Mouse (Mus musculus): ENCODE measurements around the gene Bak1. TPM values are rescaled to one million over a fixed set of nuclear protein-coding genes. Genes with fewer than 3 reads are reported as not detected.

Gene Bak1
- polyA plus RNA-seq, 1 experiment: 14.3 TPM

DNA sequence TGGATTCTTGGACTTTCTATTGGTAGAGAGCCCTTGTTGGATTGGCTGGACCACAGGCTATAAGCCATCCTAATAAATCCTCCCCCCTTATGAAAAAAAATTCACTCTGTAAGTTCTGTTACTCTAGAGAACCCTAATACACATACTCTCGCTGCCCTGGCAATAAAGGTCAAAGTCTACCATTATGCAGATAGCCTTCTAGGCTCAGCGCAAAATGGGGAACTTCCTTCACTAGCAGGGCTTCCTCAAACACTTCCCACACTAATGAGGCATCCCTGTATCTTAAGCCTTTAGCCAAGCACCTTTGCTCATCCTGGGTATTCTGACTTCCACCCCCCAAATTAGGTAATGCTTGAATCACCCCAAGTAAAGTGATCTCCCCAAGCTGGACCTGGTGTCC is 20.5 kb downstream of the Bak1 start:
- Histone ChIP-seq H3K4me1 (ENCODE audit: control insufficient read depth, insufficient read depth, low read length) (peaks cover 14% of the 10 kb centered on the region), H3K36me3 (ENCODE audit: control insufficient read depth, insufficient read depth, low read length) (no peaks in the 10 kb centered on the region), H3K27me3 (ENCODE audit: control insufficient read depth, insufficient read depth, low read length) (no peaks in the 10 kb centered on the region), H3K27ac (ENCODE audit: control insufficient read depth, insufficient read depth, low read depth, low read length) (no peak overlapping the region), H3K4me3 (ENCODE audit: control insufficient read depth, low read depth, low read length) (no peak overlapping the region)
- TF ChIP-seq CTCF (IDR thresholded peaks at IDR 0.05; ENCODE audit: control insufficient read depth, insufficient read depth, insufficient replicate concordance, low read depth, low read length) (no peak), POLR2A (IDR thresholded peaks at IDR 0.05; ENCODE audit: control insufficient read depth, low read depth, low read length) (no peak)

- Histone ChIP-seq H3K27me3 (ENCODE audit: control insufficient read depth, insufficient read depth, low read length) (no peaks in the 10 kb centered on the region), H3K27ac (ENCODE audit: control insufficient read depth, insufficient read depth, low read depth, low read length) (no peak overlapping the region), H3K4me1 (ENCODE audit: control insufficient read depth, insufficient read depth, low read length) (peaks cover 9% of the 10 kb centered on the region), H3K4me3 (ENCODE audit: control insufficient read depth, low read depth, low read length) (no peak overlapping the region), H3K36me3 (ENCODE audit: control insufficient read depth, insufficient read depth, low read length) (no peaks in the 10 kb centered on the region)
- TF ChIP-seq CTCF (IDR thresholded peaks at IDR 0.05; ENCODE audit: control insufficient read depth, insufficient read depth, insufficient replicate concordance, low read depth, low read length) (no peak), POLR2A (IDR thresholded peaks at IDR 0.05; ENCODE audit: control insufficient read depth, low read depth, low read length) (no peak)
Observed at GRCm38 (mm10) chr17:27005644-27006043, 23.2 kb downstream of the Bak1 start.

GRCm38 (mm10) chr17:27004903-27005485 is 23.8 kb downstream of the Bak1 start:
- H3K36me3 ChIP-seq (ENCODE audit: control insufficient read depth, insufficient read depth, low read length): no peaks in the 10 kb centered on the region
- peak overlapping the region; percentile 81 for H3K4me3 ChIP-seq (ENCODE audit: control insufficient read depth, low read depth, low read length)
- no peaks in the 10 kb centered on the region for H3K27me3 ChIP-seq (ENCODE audit: control insufficient read depth, insufficient read depth, low read length)
- H3K4me1 ChIP-seq (ENCODE audit: control insufficient read depth, insufficient read depth, low read length): peaks cover 9% of the 10 kb centered on the region
- no peak overlapping the region for H3K27ac ChIP-seq (ENCODE audit: control insufficient read depth, insufficient read depth, low read depth, low read length)
- no peak for TF ChIP-seq CTCF (IDR thresholded peaks at IDR 0.05; ENCODE audit: control insufficient read depth, insufficient read depth, insufficient replicate concordance, low read depth, low read length)
- TF ChIP-seq POLR2A (IDR thresholded peaks at IDR 0.05; ENCODE audit: control insufficient read depth, low read depth, low read length): no peak

- TF ChIP-seq POLR2A (IDR thresholded peaks at IDR 0.05; ENCODE audit: control insufficient read depth, low read depth, low read length) (no peak), CTCF (IDR thresholded peaks at IDR 0.05; ENCODE audit: control insufficient read depth, insufficient read depth, insufficient replicate concordance, low read depth, low read length) (peak; percentile 98; the same call in 1 of the 2 replicates)
- Histone ChIP-seq H3K27ac (ENCODE audit: control insufficient read depth, insufficient read depth, low read depth, low read length) (no peak overlapping the region), H3K27me3 (ENCODE audit: control insufficient read depth, insufficient read depth, low read length) (no peaks in the 10 kb centered on the region), H3K36me3 (ENCODE audit: control insufficient read depth, insufficient read depth, low read length) (no peaks in the 10 kb centered on the region), H3K4me3 (ENCODE audit: control insufficient read depth, low read depth, low read length) (peak overlapping the region; percentile 81; the same call in 1 of the 2 replicates), H3K4me1 (ENCODE audit: control insufficient read depth, insufficient read depth, low read length) (peaks cover 13% of the 10 kb centered on the region)
Observed at GRCm38 (mm10) chr17:27004431-27004830, 24.4 kb downstream of the Bak1 start.

- no peak overlapping the region for H3K27ac ChIP-seq (ENCODE audit: control insufficient read depth, insufficient read depth, low read depth, low read length)
- TF ChIP-seq POLR2A (IDR thresholded peaks at IDR 0.05; ENCODE audit: control insufficient read depth, low read depth, low read length): no peak
- peak; percentile 66; the same call in 1 of the 2 replicates for TF ChIP-seq CTCF (IDR thresholded peaks at IDR 0.05; ENCODE audit: control insufficient read depth, insufficient read depth, insufficient replicate concordance, low read depth, low read length)
- no peaks in the 10 kb centered on the region for H3K36me3 ChIP-seq (ENCODE audit: control insufficient read depth, insufficient read depth, low read length)
- H3K4me1 ChIP-seq (ENCODE audit: control insufficient read depth, insufficient read depth, low read length): peaks cover 13% of the 10 kb centered on the region
- no peak overlapping the region for H3K4me3 ChIP-seq (ENCODE audit: control insufficient read depth, low read depth, low read length)
- no peaks in the 10 kb centered on the region for H3K27me3 ChIP-seq (ENCODE audit: control insufficient read depth, insufficient read depth, low read length)
Observed at GRCm38 (mm10) chr17:27001889-27002288, 26.9 kb downstream of the Bak1 start.

- no peak overlapping the region for H3K27ac ChIP-seq (ENCODE audit: control insufficient read depth, insufficient read depth, low read depth, low read length)
- no peaks in the 10 kb centered on the region for H3K36me3 ChIP-seq (ENCODE audit: control insufficient read depth, insufficient read depth, low read length)
- H3K27me3 ChIP-seq (ENCODE audit: control insufficient read depth, insufficient read depth, low read length): no peaks in the 10 kb centered on the region
- TF ChIP-seq CTCF (IDR thresholded peaks at IDR 0.05; ENCODE audit: control insufficient read depth, insufficient read depth, insufficient replicate concordance, low read depth, low read length): peak; percentile 19; the same call in 1 of the 2 replicates
- TF ChIP-seq POLR2A (IDR thresholded peaks at IDR 0.05; ENCODE audit: control insufficient read depth, low read depth, low read length): no peak
- no peak overlapping the region for H3K4me3 ChIP-seq (ENCODE audit: control insufficient read depth, low read depth, low read length)
- H3K4me1 ChIP-seq (ENCODE audit: control insufficient read depth, insufficient read depth, low read length): peaks cover 13% of the 10 kb centered on the region
Observed at GRCm38 (mm10) chr17:27001151-27001550, 27.7 kb downstream of the Bak1 start.

GRCm38 (mm10) chr17:26999996-27000395 is 28.8 kb downstream of the Bak1 start:
- H3K27ac ChIP-seq (ENCODE audit: control insufficient read depth, insufficient read depth, low read depth, low read length): no peak overlapping the region
- no peaks in the 10 kb centered on the region for H3K36me3 ChIP-seq (ENCODE audit: control insufficient read depth, insufficient read depth, low read length)
- no peak overlapping the region for H3K4me3 ChIP-seq (ENCODE audit: control insufficient read depth, low read depth, low read length)
- peaks cover 8% of the 10 kb centered on the region for H3K4me1 ChIP-seq (ENCODE audit: control insufficient read depth, insufficient read depth, low read length)
- no peak for TF ChIP-seq POLR2A (IDR thresholded peaks at IDR 0.05; ENCODE audit: control insufficient read depth, low read depth, low read length)
- TF ChIP-seq CTCF (IDR thresholded peaks at IDR 0.05; ENCODE audit: control insufficient read depth, insufficient read depth, insufficient replicate concordance, low read depth, low read length): no peak
- H3K27me3 ChIP-seq (ENCODE audit: control insufficient read depth, insufficient read depth, low read length): no peaks in the 10 kb centered on the region

Data from testis, adult 2 months (tissue).